Mouse (Mus musculus): ENCODE measurements at regions not wholly inside any gene's neighbourhood (a gene's known extent, or its start where the extent isn't known, plus 50 kb on each side); places are given as distances from the start of the nearest gene placed in this dataset.

DNA sequence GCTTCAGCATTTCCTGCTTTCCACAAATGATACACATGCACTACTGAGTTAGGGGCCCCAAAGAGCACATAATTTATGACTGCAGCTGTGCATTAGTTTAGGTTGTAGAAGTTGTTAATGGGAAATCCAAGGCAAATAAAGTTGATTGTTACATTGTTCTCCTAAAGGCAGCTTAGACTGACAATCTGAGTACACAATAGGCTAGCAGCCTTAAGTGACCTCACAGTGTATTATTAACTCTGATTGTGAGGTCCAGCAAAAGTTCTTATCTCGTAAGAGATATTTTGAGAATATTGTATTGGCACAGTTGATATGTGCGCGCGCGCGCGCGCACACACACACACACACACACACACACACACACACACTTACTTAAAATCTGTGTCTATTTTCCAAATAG is 70.5 kb upstream of the Yae1d1 start:
- no peak for DNase-seq (ENCODE audit: inconsistent ontology term)

DNA sequence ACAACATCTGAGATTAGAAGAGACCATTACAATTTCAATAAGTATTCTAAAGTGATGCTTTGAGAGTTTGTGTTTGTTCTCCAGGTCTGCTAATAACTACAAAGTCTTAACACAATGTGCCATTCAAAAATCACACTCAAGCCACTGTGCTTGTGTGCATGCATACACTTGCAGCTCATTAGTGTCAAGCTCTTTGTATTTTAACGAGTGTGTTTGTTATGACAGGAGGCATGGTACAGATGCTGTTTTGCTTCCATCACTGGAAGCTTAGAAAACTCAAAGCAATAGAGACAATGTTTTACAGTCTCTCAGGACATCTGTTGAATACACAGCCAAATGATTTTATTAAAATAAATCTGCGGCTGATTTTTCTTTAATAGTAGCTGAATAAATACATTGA is 67.1 kb upstream of the Yae1d1 start:
- no peak for DNase-seq (ENCODE audit: inconsistent ontology term)

DNA sequence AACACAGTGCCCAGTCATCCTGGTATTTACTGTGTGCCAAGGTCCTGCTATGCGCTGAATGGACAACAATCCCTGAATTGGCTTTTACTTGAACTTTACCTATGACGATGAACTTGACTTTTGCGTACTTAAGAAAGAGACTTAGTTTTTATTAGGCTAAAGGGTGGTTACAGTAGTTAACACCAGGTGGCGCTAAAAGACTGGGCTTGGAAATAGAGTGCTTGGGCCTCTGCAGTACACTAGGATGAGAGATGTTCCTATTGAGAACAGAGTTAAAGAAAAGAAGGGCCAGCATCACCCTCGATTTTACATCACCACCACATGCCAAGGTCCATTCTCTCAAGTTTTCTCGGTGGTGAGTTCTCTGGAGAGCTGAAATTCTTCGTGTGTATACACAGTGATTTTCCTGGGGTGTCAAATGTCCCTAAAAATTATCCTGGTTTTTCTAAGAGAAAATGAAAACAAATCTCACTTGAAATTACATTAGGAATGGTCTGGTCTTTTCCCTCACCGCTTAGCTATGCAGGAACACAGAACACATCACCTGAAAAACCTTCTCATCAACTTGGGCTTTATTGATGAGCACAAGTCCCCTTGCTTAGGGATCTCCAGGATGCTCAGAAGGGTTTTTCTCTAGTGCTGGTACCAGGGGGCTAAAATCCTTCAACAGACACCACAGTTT is 64.2 kb upstream of the Yae1d1 start:
- DNase-seq (ENCODE audit: inconsistent ontology term), result peak; percentile 27

DNA sequence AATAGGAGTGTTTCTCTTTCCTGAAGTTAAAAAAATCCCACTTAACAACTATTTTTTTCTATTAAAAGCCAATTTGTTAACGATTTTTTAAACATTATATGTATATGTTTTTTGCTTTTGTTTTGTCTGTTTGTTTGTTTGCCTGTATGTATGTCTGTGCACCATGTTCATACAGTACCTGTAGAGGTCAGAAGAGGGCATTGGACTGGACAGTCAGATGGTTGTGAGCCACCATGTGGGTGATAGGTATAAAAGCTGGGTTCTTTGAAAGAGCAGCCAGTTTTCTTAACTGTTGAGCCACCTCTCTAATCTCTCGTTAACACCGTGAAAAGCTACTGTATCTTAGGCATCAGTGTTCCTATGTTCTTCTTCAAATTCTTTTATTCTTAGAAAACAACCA is 63.7 kb upstream of the Yae1d1 start:
- peak; percentile 2 for DNase-seq (ENCODE audit: inconsistent ontology term)

DNA sequence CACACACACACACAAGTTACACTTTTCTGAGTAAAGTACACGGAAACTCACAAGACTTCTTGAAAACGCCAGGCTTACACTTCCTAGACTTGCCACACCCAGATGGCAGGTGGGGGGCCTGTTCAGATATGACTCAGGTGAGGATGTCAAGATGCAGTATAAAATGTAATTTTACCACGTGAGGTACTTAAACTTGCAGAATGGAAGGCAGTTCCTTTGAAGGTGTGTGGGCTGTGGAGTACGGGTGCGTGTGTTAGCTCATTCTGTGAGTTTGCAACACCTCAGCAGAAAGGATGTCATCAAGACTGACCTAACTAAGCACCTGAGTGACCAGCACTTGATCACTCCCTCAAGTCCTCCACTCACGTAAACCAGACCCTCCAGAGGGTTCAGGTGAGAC is 50.0 kb upstream of the Yae1d1 start:
- DNase-seq (ENCODE audit: inconsistent ontology term), result no peak

All from Muller cell, postnatal 12 days (primary cell).